Mouse (Mus musculus) ES-E14 (cell line): Measurements from ENCODE around the gene Ndufaf7.

Experiments used
- CHD2 ChIP-seq: IDR thresholded peaks from 2 replicates; pipeline ENCODE4 v1.6.1; 2014; ENCODE audit warnings: mild to moderate bottlenecking, low read depth, low read length, inconsistent platforms
- HCFC1 ChIP-seq: IDR thresholded peaks from 2 replicates; pipeline ENCODE4 v1.6.1; 2012; ENCODE audit warnings: low read length, inconsistent platforms, borderline replicate concordance; ENCODE audit not compliant: insufficient read depth

GRCm38 (mm10) chr17:78937229-78937853 is 405 bp downstream of the Ndufaf7 start:
- TF ChIP-seq CHD2 = no peak
- no peak for TF ChIP-seq HCFC1
